Mouse (Mus musculus): ENCODE results near the gene Nbea. TPM values are rescaled to one million over a fixed set of nuclear protein-coding genes. Genes with fewer than 3 reads are reported as not detected.

The Nbea gene
- polyA plus RNA-seq (2012; ENCODE audit: insufficient read depth, insufficient read length, missing spikeins), result 3.4 and 4.0 TPM in 2 replicates

- no peak within 1 kb of the TSS for H3K27ac ChIP-seq (replicated peaks; ENCODE audit: low read depth, low read length)
Observed at GRCm38 (mm10) chr3:56183159-56184133, at the start of gene Nbea. Gene Nbea, minus strand, starts transcription at chr3:56183701.

DNA sequence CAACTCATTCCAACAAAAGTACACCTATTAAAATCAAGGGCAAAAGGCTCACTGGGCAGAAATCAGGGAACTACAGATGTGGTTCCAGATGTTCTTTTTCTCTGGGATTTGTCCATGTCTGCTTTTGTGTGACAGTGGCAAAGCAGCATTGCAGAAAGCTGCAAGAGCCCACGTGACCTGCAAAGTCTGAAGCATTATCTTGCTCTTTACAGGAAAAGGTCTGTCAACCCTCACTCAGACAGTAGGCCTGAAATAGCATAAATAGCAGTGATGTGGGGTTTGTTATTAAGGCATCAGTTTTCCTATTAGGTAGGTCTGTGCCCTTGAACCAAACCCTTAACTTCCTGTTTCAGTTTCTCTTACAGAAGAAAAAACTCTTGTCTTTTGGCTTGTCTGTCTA lies 45.8 kb upstream of the Nbea start:
- Histone ChIP-seq H3K4me3 (ENCODE audit: insufficient read depth, low read depth, low read length) (no peak overlapping the region), H3K27ac (replicated peaks; ENCODE audit: low read depth, low read length) (no peak overlapping the region), H3K4me1 (ENCODE audit: control insufficient read depth, insufficient read depth, insufficient read length, low read length) (no peaks in the 10 kb centered on the region)

More at GRCm38 (mm10) chr3:56183159-56184133, at the start of gene Nbea:
- Histone ChIP-seq H3K4me1 (ENCODE audit: control insufficient read depth, insufficient read depth, insufficient read length, low read length) (peaks cover 3% of the 10 kb centered on the region; the same call in 1 of the 2 replicates), H3K4me3 (ENCODE audit: insufficient read depth, low read depth, low read length) (peak within 1 kb of the TSS; percentile 97)

DNA sequence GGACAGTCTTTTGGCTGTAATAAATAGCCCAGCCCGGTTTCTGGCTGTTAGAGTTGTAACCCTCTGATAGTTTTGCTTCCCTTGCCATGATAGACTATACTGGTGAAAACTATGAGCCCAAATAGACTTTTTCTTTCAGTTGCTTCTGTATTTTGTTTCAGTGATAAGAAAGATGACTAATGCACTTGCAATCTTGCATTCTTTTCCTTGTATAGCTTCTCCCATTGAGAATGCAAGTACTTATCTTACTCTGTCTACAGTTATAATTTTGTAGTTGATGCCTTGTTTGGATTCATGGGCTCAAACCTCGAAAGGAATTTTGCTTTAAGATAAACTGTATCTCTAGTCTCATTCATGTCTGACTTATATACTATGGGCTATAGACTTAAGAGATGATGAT lies 32.5 kb upstream of the Nbea start:
- Histone ChIP-seq H3K4me3 (ENCODE audit: insufficient read depth, low read depth, low read length) (no peak overlapping the region), H3K27ac (replicated peaks; ENCODE audit: low read depth, low read length) (no peak overlapping the region), H3K4me1 (ENCODE audit: control insufficient read depth, insufficient read depth, insufficient read length, low read length) (no peaks in the 10 kb centered on the region)

DNA sequence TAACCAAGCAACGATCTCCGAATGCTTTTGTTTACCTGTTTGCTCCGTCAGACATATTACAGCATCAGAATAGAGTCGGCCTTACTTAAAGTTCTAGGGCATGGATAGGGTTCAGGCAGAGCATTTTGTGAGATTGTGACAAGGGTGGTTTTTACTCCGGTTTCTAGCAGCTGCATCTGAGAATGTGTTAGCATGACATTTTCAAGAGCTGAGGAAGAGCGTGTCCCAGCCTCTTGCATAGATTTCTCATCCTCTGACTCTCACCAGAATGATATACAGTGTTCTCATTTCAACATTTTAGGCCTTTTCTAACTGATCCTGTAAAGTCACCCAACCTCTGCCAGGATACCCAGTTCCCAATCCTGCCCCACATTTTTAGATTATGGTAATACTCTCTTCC lies 20.5 kb upstream of the Nbea start:
- Histone ChIP-seq H3K27ac (replicated peaks; ENCODE audit: low read depth, low read length) (no peak overlapping the region), H3K4me1 (ENCODE audit: control insufficient read depth, insufficient read depth, insufficient read length, low read length) (no peaks in the 10 kb centered on the region), H3K4me3 (ENCODE audit: insufficient read depth, low read depth, low read length) (no peak overlapping the region)

- peaks cover 3% of the 10 kb centered on the region; the same call in 1 of the 2 replicates for H3K4me1 ChIP-seq (ENCODE audit: control insufficient read depth, insufficient read depth, insufficient read length, low read length)
- H3K27ac ChIP-seq (replicated peaks; ENCODE audit: low read depth, low read length), result no peak overlapping the region
- H3K4me3 ChIP-seq (ENCODE audit: insufficient read depth, low read depth, low read length), result no peak overlapping the region
Observed at GRCm38 (mm10) chr3:56188238-56188637, 4.7 kb upstream of the Nbea start.

GRCm38 (mm10) chr3:56187131-56187779 lies 3.8 kb upstream of the Nbea start:
- no peak overlapping the region for H3K27ac ChIP-seq (replicated peaks; ENCODE audit: low read depth, low read length)
- no peak overlapping the region for H3K4me3 ChIP-seq (ENCODE audit: insufficient read depth, low read depth, low read length)
- H3K4me1 ChIP-seq (ENCODE audit: control insufficient read depth, insufficient read depth, insufficient read length, low read length), result peaks cover 3% of the 10 kb centered on the region; the same call in 1 of the 2 replicates

DNA sequence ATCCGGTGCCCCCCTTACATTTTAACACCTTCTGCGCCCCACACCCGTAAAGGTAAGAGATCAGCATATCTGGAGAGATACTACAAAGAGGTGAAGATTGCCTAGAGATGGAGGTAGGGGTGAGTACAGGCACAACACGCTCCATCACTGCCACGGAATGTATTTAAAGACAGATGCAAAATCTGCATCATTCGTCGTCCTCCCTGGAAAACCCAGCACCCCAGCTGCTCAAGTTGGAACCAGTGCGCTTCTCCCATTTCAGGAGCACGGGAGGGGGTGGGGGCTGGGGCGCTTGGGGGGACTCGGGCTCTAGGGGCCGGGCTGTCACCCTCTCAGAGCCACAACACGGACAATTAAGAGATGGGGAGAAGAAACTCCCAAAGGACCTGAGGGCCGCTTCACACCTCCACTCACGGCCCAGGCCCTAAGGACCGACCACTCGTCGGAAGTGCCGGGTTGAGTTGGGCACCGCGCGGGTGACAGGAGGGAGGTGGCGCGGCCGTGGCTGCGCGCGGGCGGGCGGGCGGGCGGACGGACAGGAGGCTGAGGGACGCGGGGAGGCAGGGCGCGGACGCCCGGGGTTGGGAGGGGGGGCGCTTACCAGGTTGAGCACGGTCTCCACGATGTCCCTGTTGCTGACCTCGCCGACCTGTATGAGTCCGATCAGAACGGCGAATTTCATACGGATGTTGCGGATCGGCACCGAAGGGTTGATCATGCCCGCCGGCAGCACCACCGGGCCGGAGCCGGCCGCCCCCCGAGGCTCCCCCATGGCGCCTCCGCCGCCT lies 936 bp downstream of the Nbea start:
- H3K4me1 ChIP-seq (ENCODE audit: control insufficient read depth, insufficient read depth, insufficient read length, low read length), result peaks cover 3% of the 10 kb centered on the region; the same call in 1 of the 2 replicates
- no peak overlapping the region for H3K27ac ChIP-seq (replicated peaks; ENCODE audit: low read depth, low read length)
- peak overlapping the region; percentile 97 for H3K4me3 ChIP-seq (ENCODE audit: insufficient read depth, low read depth, low read length)

DNA sequence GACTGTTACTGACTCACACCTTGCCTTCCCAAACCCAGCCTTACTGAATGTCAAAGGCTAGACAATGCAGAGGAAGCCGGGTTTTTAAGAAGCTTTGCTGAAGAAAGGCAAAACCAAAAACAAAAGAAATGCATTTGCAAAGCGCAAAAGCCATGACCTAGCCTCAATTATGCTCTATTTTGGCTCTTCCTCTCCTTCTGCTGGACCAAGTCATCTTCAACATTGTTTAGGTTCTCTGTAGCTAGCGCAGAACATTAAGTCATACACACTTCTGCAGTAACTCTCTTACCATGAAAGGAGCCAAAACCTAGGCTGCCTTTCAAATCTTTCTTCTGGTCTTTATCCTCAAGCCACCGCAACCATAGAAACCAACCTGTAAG lies 1.5 kb downstream of the Nbea start:
- Histone ChIP-seq H3K4me3 (ENCODE audit: insufficient read depth, low read depth, low read length) (peak overlapping the region; percentile 97), H3K27ac (replicated peaks; ENCODE audit: low read depth, low read length) (no peak overlapping the region)

GRCm38 (mm10) chr3:56181025-56181424 lies 2.5 kb downstream of the Nbea start:
- Histone ChIP-seq H3K4me3 (ENCODE audit: insufficient read depth, low read depth, low read length) (no peak overlapping the region), H3K27ac (replicated peaks; ENCODE audit: low read depth, low read length) (no peak overlapping the region), H3K4me1 (ENCODE audit: control insufficient read depth, insufficient read depth, insufficient read length, low read length) (peaks cover 3% of the 10 kb centered on the region; the same call in 1 of the 2 replicates)

More for the DNA sequence above, 1.5 kb downstream of the Nbea start:
- H3K4me1 ChIP-seq (ENCODE audit: control insufficient read depth, insufficient read depth, insufficient read length, low read length), result peaks cover 3% of the 10 kb centered on the region; the same call in 1 of the 2 replicates

DNA sequence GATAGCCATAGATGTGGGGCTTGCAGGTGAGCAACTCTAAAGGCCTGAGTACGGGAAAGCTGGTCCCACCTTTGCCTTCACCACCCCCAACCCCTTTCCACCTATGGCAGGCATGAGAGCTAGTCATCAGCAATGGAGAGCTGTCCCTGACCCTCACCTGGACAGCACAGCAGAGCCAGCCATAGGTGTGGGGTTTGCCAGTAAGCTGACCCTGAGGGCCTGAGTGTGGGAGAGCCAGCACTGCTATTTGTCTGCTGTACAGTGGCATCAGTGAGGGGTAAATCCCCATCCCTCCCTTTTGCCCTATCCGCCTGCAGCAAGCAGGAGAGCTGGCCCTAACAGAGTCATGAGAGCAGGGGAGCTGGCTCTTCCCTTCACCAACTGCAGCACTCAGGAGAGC lies 25.6 kb downstream of the Nbea start:
- Histone ChIP-seq H3K27ac (replicated peaks; ENCODE audit: low read depth, low read length) (no peak overlapping the region), H3K4me1 (ENCODE audit: control insufficient read depth, insufficient read depth, insufficient read length, low read length) (no peaks in the 10 kb centered on the region), H3K4me3 (ENCODE audit: insufficient read depth, low read depth, low read length) (no peak overlapping the region)

GRCm38 (mm10) chr3:56126674-56127073 lies 56.8 kb downstream of the Nbea start:
- Histone ChIP-seq H3K27ac (replicated peaks; ENCODE audit: low read depth, low read length) (no peak overlapping the region), H3K4me3 (ENCODE audit: insufficient read depth, low read depth, low read length) (no peak overlapping the region), H3K4me1 (ENCODE audit: control insufficient read depth, insufficient read depth, insufficient read length, low read length) (peaks cover 6% of the 10 kb centered on the region; the same call in 1 of the 2 replicates)

DNA sequence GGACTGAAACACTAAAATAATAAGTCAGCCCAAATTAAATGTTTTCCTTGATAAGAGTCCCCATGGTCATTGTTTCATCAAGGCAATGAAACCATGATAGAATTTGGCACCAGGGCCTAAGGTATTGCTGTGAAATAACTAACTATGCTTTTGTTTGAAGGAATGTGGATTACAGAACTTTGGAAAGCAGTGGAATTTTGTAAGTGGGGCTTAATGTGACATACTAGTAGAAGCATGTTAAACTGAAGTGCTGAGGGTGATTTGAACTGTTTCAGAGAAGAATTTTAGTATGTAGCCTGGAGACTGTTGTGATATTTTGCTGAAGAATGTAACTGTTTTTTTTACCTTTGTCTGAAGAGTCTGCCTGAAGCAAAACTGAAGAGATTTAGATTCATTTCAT lies 66.9 kb downstream of the Nbea start:
- Histone ChIP-seq H3K4me3 (ENCODE audit: insufficient read depth, low read depth, low read length) (no peak overlapping the region), H3K4me1 (ENCODE audit: control insufficient read depth, insufficient read depth, insufficient read length, low read length) (no peaks in the 10 kb centered on the region), H3K27ac (replicated peaks; ENCODE audit: low read depth, low read length) (no peak overlapping the region)

DNA sequence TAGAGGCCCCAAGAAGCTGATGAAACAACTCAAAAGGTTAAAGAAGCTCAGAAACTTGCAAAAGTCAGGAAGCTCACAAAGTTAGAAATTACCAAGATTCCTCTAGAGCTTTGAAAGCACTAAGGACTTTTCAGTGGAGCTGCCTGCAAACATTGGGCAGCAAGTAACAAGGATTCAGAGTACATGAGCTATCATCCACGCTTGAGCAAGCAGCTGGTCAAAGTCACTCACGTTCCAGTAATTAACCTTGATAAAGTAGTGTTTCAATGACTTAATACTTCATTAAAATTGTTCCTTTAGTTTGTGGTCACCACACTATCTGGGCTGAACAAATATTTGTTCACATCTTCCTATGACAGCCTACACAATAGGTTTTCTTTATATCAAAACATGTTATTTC lies 75.4 kb downstream of the Nbea start:
- Histone ChIP-seq H3K4me1 (ENCODE audit: control insufficient read depth, insufficient read depth, insufficient read length, low read length) (no peaks in the 10 kb centered on the region; the same call in 1 of the 2 replicates), H3K27ac (replicated peaks; ENCODE audit: low read depth, low read length) (no peak overlapping the region), H3K4me3 (ENCODE audit: insufficient read depth, low read depth, low read length) (no peak overlapping the region)

GRCm38 (mm10) chr3:56097105-56097504 lies 86.4 kb downstream of the Nbea start:
- no peak overlapping the region for H3K4me3 ChIP-seq (ENCODE audit: insufficient read depth, low read depth, low read length)
- H3K4me1 ChIP-seq (ENCODE audit: control insufficient read depth, insufficient read depth, insufficient read length, low read length), result peaks cover 4% of the 10 kb centered on the region; the same call in 1 of the 2 replicates
- H3K27ac ChIP-seq (replicated peaks; ENCODE audit: low read depth, low read length), result peak overlapping the region; percentile 65; the same call in 1 of the 2 replicates
